Mouse (Mus musculus): ENCODE measurements around the gene Gm20896.
"Not testable (repeated sequence)": the region's sequence is repeated elsewhere in the genome, so short reads cannot be mapped to it uniquely, and the experiment has no call there.

The Gm20896 gene

DNA sequence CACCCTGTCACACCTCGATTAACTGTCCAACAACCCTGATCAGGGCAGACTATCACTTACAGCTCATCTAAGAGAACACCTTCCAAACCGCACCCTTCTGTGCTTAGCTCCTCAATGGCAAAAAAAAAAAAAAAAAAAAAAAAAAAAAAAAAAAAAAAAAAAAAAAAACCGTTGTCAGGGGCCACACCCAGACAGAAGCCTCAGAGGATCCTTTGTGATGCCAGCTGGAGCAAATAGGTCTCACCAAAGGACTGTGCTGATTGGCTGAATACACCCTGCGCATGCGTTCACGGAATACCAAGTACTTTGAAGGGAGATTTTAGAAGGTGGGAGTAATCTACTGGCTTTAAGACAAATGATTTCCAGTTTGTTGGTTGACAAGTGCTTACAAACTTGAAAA, at the start of gene Gm20896:
Gene Gm20896, minus strand, starts transcription at position 101 of the 400 bp plus-strand sequence.
- not testable (repeated sequence) for DNase-seq
